Mouse (Mus musculus): ENCODE results near the gene Asb12. TPM values are rescaled to one million over a fixed set of nuclear protein-coding genes. Genes with fewer than 3 reads are reported as not detected.

The Asb12 gene
- total and polyA plus RNA-seq, 2 experiments from 2014 or later, result 0.10 TPM; not detected in 1

GRCm38 (mm10) chrX:95438491-95438890 lies 119.3 kb downstream of the Asb12 start:
- no peak overlapping the region for H3K4me3 ChIP-seq (ENCODE audit: low read length)
- WGBS, result 77% methylated on average over 4 of the region's 4 CpGs

DNA sequence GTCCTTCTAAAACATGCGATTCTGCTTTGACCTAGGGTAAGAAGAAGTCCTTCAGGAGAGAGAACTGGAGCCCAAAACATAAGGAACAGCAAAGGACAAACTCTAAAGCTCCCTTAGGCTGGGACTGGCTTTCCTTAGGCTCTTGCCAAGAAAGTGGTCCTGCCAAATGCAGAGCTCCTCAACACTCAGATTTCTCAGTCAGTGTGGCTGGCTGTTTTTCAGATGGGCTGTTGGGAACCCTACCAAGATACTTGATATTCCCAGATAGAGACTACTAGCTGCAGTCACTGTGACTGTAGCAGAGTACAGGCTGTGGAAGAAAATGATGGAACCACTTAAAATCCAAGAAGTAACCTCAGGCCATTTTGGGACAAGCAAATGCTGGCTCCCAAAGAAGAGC lies 120.6 kb downstream of the Asb12 start:
- no peaks in the 10 kb centered on the region for H3K27me3 ChIP-seq (ENCODE audit: insufficient read depth, low read length)
- peaks cover 2% of the 10 kb centered on the region; the same call in 1 of the 2 replicates for H3K4me1 ChIP-seq (ENCODE audit: insufficient read depth, low read length)
- no peaks in the 10 kb centered on the region for H3K36me3 ChIP-seq (ENCODE audit: insufficient read depth, low read length)
- H3K4me2 ChIP-seq (ENCODE audit: low read depth, low read length), result no peak overlapping the region
- 94% methylated on average over 1 of the region's 1 CpGs for WGBS
- DNase-seq (ENCODE audit: low spot score) (no peak), ATAC-seq (no peak)
- no peak overlapping the region for H3K4me3 ChIP-seq (ENCODE audit: low read length)
- no peak for TF ChIP-seq CTCF (IDR thresholded peaks at IDR 0.05; ENCODE audit: low read depth)
- no peaks in the 10 kb centered on the region for H3K9me3 ChIP-seq (ENCODE audit: low read length)
- H3K27ac ChIP-seq, result no peak overlapping the region
- H3K9ac ChIP-seq (replicated peaks; ENCODE audit: low read length), result no peak overlapping the region

More at GRCm38 (mm10) chrX:95438491-95438890, 119.3 kb downstream of the Asb12 start:
- ATAC-seq, result no peak
- no peaks in the 10 kb centered on the region for H3K27me3 ChIP-seq (ENCODE audit: insufficient read depth, low read length)
- TF ChIP-seq CTCF (IDR thresholded peaks at IDR 0.05; ENCODE audit: low read depth), result no peak
- no peak for DNase-seq (ENCODE audit: low spot score)
- H3K27ac ChIP-seq, result no peak overlapping the region
- H3K4me2 ChIP-seq (ENCODE audit: low read depth, low read length), result no peak overlapping the region
- no peaks in the 10 kb centered on the region for H3K36me3 ChIP-seq (ENCODE audit: insufficient read depth, low read length)
- H3K4me1 ChIP-seq (ENCODE audit: insufficient read depth, low read length), result peaks cover 3% of the 10 kb centered on the region; the same call in 1 of the 2 replicates
- H3K9me3 ChIP-seq (ENCODE audit: low read length), result no peaks in the 10 kb centered on the region
- H3K9ac ChIP-seq (replicated peaks; ENCODE audit: low read length), result no peak overlapping the region

Other genes with a start within 250 kb of the Asb12 start
- gene Amer1, start 113.1 kb downstream of the Asb12 start, total RNA-seq (2014; rRNA removed), result 18.3 and 19.0 TPM in 2 replicates
- 12.5 and 13.0 TPM in 2 replicates for gene Amer1, start 113.1 kb downstream of the Asb12 start, polyA plus RNA-seq (2015; fragmentation: Nextera tagmentation; extraction: Ambion mirVana)
- gene Pfn5, start 117 bp upstream of the Asb12 start, total RNA-seq (2014; rRNA removed), result not detected in 2 replicates
- gene Pfn5, start 117 bp upstream of the Asb12 start, polyA plus RNA-seq (2015; fragmentation: Nextera tagmentation; extraction: Ambion mirVana), result not detected in 2 replicates
- gene Zc4h2, start 100.5 kb upstream of the Asb12 start, total RNA-seq (2014; rRNA removed), result 27.0 and 28.4 TPM in 2 replicates
- 40.7 and 44.4 TPM in 2 replicates for gene Zc4h2, start 100.5 kb upstream of the Asb12 start, polyA plus RNA-seq (2015; fragmentation: Nextera tagmentation; extraction: Ambion mirVana)
- gene Zc3h12b, start 153.7 kb upstream of the Asb12 start, total RNA-seq (2014; rRNA removed), result 7.9 and 8.8 TPM in 2 replicates
- 3.7 and 4.6 TPM in 2 replicates for gene Zc3h12b, start 153.7 kb upstream of the Asb12 start, polyA plus RNA-seq (2015; fragmentation: Nextera tagmentation; extraction: Ambion mirVana)

All from hindbrain, postnatal 0 days (tissue).